Mouse (Mus musculus) heart, adult 2 months (tissue): Measurements from ENCODE around the gene Slc22a26. TPM values are rescaled to one million over a fixed set of nuclear protein-coding genes. Genes with fewer than 3 reads are reported as not detected.
"Not testable (repeated sequence)": the region's sequence is repeated elsewhere in the genome, so short reads cannot be mapped to it uniquely, and the experiment has no call there.

Experiments
- DNase-seq, 2 experiments: peaks; one replicate each; pipeline ENCODE4 v3.0.0; 2021
- H3K27ac ChIP-seq: fragments of 200-600 bp; 2 replicates; pipeline ENCODE4 v1.8.1; 2022
- H3K27me3 ChIP-seq: fragments of 200-500 bp; 2 replicates; pipeline ENCODE4 v1.6.1; 2012; ENCODE audit warnings: mild to moderate bottlenecking, low read length, inconsistent platforms, mixed read lengths; ENCODE audit not compliant: control insufficient read depth, insufficient read depth
- H3K36me3 ChIP-seq: fragments of 200-500 bp; 2 replicates; pipeline ENCODE4 v1.6.1; 2012; ENCODE audit warnings: low read length, inconsistent platforms; ENCODE audit not compliant: control insufficient read depth, insufficient read depth
- H3K4me1 ChIP-seq: fragments of 200-500 bp; 2 replicates; pipeline ENCODE4 v1.6.1; 2011; ENCODE audit warnings: low read length; ENCODE audit not compliant: control insufficient read depth, insufficient read depth
- H3K4me3 ChIP-seq: fragments of 200-600 bp; 2 replicates; pipeline ENCODE4 v1.8.1; 2022
- H3K79me2 ChIP-seq: fragments of 200-500 bp; replicated peaks from 2 replicates; pipeline ENCODE4 v1.6.1; 2012; ENCODE audit warnings: mild to moderate bottlenecking, inconsistent platforms, low read length, moderate library complexity, mixed read lengths; ENCODE audit not compliant: control insufficient read depth, insufficient read depth
- H3K9ac ChIP-seq: fragments of 200-500 bp; 2 replicates; pipeline ENCODE4 v1.6.1; 2012; ENCODE audit warnings: low read depth, mild to moderate bottlenecking, control low read depth, inconsistent platforms, low read length, mixed read lengths
- CTCF ChIP-seq: fragments of 200-600 bp; IDR thresholded peaks from 2 replicates; pipeline ENCODE4 v1.8.1; 2022; ENCODE audit warnings: antibody characterized with exemption, mild to moderate bottlenecking, moderate library complexity
- EP300 ChIP-seq: fragments of 200-500 bp; IDR thresholded peaks from 2 replicates; pipeline ENCODE4 v1.6.1; 2011; ENCODE audit warnings: low read depth, low read length, control low read depth; ENCODE audit not compliant: insufficient read depth
- POLR2A ChIP-seq: fragments of 200-500 bp; IDR thresholded peaks from 2 replicates; pipeline ENCODE4 v1.6.1; 2011; ENCODE audit warnings: mild to moderate bottlenecking, low read depth, low read length, control low read depth; ENCODE audit not compliant: insufficient read depth
- WGBS: fragments of 180-500 bp; shearing (Covaris S2); methylation state at CpG from one replicate; pipeline ENCODE4 v1.1.7; 2018; 5-methylcytosine and 5-hydroxymethylcytosine counted together
- intact Hi-C: fragments of 180-260 bp; cut with DNase I; formaldehyde crosslinking; loops from one replicate; pipeline ENCODE4 v1.15.1; 2025
- long read RNA-seq: library from polyadenylated mRNA; stranded (forward); transcript quantifications from one replicate; pipeline ENCODE4 v2.0.0, GENCODE M21; 2021
- polyA plus RNA-seq: library from polyadenylated mRNA; depleted of rRNA; stranded (reverse); fragments of >200 nt; gene quantifications from 2 replicates; pipeline ENCODE4 v1.2.3, GENCODE M21; 2012; rRNA removed
- total RNA-seq, 2 experiments: library from RNA; stranded (reverse); gene quantifications; 2 replicates each; pipeline ENCODE4 v1.2.3; 2021

The Slc22a26 gene
- not detected for total RNA-seq
- not detected in 2 replicates for polyA plus RNA-seq
- long read RNA-seq = 0 reads

- no peak within 1 kb of the TSS for H3K4me3 ChIP-seq
- TF ChIP-seq POLR2A (no peak), CTCF (no peak), EP300 (no peak)
- 59% methylated on average over 1 of the region's 1 CpGs for WGBS
Observed at GRCm38 (mm10) chr19:7802571-7802970, at the start of gene Slc22a26. Gene Slc22a26 (minus strand): TSS chr19:7802667.

GRCm38 (mm10) chr19:7829851-7830250 is 27.4 kb upstream of the Slc22a26 start:
- no peaks in the 10 kb centered on the region for H3K4me1 ChIP-seq
- no peak overlapping the region for H3K9ac ChIP-seq
- no peak overlapping the region for H3K4me3 ChIP-seq
- TF ChIP-seq EP300 = no peak
- TF ChIP-seq CTCF = no peak
- TF ChIP-seq POLR2A = no peak
- no peaks in the 10 kb centered on the region for H3K27me3 ChIP-seq
- intact Hi-C loops = no loop called here
- WGBS = 57% methylated on average over 2 of the region's 2 CpGs
- no peak for DNase-seq
- no peaks in the 10 kb centered on the region for H3K79me2 ChIP-seq
- H3K27ac ChIP-seq = no peak overlapping the region
- H3K36me3 ChIP-seq = no peaks in the 10 kb centered on the region

More at GRCm38 (mm10) chr19:7802571-7802970, at the start of gene Slc22a26:
- H3K79me2 ChIP-seq = no peaks in the 10 kb centered on the region
- intact Hi-C loops = no loop called here
- H3K4me1 ChIP-seq = no peaks in the 10 kb centered on the region
- no peaks in the 10 kb centered on the region for H3K27me3 ChIP-seq
- DNase-seq = no peak
- H3K9ac ChIP-seq = no peak within 1 kb of the TSS
- H3K27ac ChIP-seq = no peak within 1 kb of the TSS
- no peaks in the 10 kb centered on the region for H3K36me3 ChIP-seq

- Histone ChIP-seq H3K27ac (no peak overlapping the region), H3K27me3 (no peaks in the 10 kb centered on the region), H3K36me3 (no peaks in the 10 kb centered on the region), H3K79me2 (no peaks in the 10 kb centered on the region), H3K4me1 (no peaks in the 10 kb centered on the region), H3K9ac (no peak overlapping the region), H3K4me3 (no peak overlapping the region)
- no peak for TF ChIP-seq CTCF
- no peak for TF ChIP-seq EP300
- no peak for TF ChIP-seq POLR2A
- DNase-seq = no peak
- 81% methylated on average over 1 of the region's 1 CpGs for WGBS
- intact Hi-C loops = no loop called here
Observed at GRCm38 (mm10) chr19:7790571-7790970, 11.9 kb downstream of the Slc22a26 start.

GRCm38 (mm10) chr19:7775306-7775705 is 27.2 kb downstream of the Slc22a26 start:
- TF ChIP-seq EP300 = no peak
- TF ChIP-seq POLR2A = no peak
- no peak for TF ChIP-seq CTCF

GRCm38 (mm10) chr19:7766124-7766523 is 36.3 kb downstream of the Slc22a26 start:
- no peak overlapping the region for H3K4me3 ChIP-seq
- no peaks in the 10 kb centered on the region for H3K36me3 ChIP-seq
- no peak overlapping the region for H3K27ac ChIP-seq
- H3K79me2 ChIP-seq = no peaks in the 10 kb centered on the region
- no peaks in the 10 kb centered on the region for H3K4me1 ChIP-seq
- 73% methylated on average over 2 of the region's 2 CpGs for WGBS
- TF ChIP-seq EP300 (no peak), POLR2A (no peak), CTCF (no peak)
- intact Hi-C loops = no loop called here
- H3K27me3 ChIP-seq = no peaks in the 10 kb centered on the region
- H3K9ac ChIP-seq = no peak overlapping the region
- DNase-seq = no peak

More at GRCm38 (mm10) chr19:7775306-7775705, 27.2 kb downstream of the Slc22a26 start:
- WGBS = 54% methylated on average over 4 of the region's 4 CpGs
- DNase-seq = no peak
- Histone ChIP-seq H3K79me2 (no peaks in the 10 kb centered on the region), H3K36me3 (no peaks in the 10 kb centered on the region), H3K4me1 (no peaks in the 10 kb centered on the region), H3K4me3 (no peak overlapping the region), H3K27me3 (no peaks in the 10 kb centered on the region), H3K27ac (no peak overlapping the region), H3K9ac (no peak overlapping the region)
- intact Hi-C loops = no loop called here

GRCm38 (mm10) chr19:7765599-7765998 is 36.9 kb downstream of the Slc22a26 start:
- WGBS = 76% methylated on average over 3 of the region's 3 CpGs
- no peak for DNase-seq

GRCm38 (mm10) chr19:7753371-7753770 is 49.1 kb downstream of the Slc22a26 start:
- H3K36me3 ChIP-seq, H3K9ac ChIP-seq, H3K27me3 ChIP-seq, DNase-seq, H3K27ac ChIP-seq, H3K4me1 ChIP-seq, intact Hi-C loops, H3K79me2 ChIP-seq, H3K4me3 ChIP-seq: not testable (repeated sequence)
- WGBS = 64% methylated on average over 13 of the region's 13 CpGs

More at GRCm38 (mm10) chr19:7765599-7765998, 36.9 kb downstream of the Slc22a26 start:
- Histone ChIP-seq H3K36me3 (no peaks in the 10 kb centered on the region), H3K9ac (no peak overlapping the region), H3K27me3 (no peaks in the 10 kb centered on the region), H3K27ac (no peak overlapping the region), H3K4me1 (no peaks in the 10 kb centered on the region), H3K4me3 (no peak overlapping the region), H3K79me2 (no peaks in the 10 kb centered on the region)
- intact Hi-C loops = no loop called here
- TF ChIP-seq CTCF = no peak
- TF ChIP-seq POLR2A = no peak
- TF ChIP-seq EP300 = no peak

Other genes with a start within 250 kb of the Slc22a26 start
- gene Pla2g16, start 245.2 kb downstream of the Slc22a26 start, total RNA-seq = 100 to 1,000 TPM; 104 to 134 TPM
- gene Pla2g16, start 245.2 kb downstream of the Slc22a26 start, polyA plus RNA-seq = 75.6 and 108 TPM in 2 replicates
- gene Lgals12, start 195.5 kb downstream of the Slc22a26 start, total RNA-seq = 1 to 10 TPM in 1 of 2 experiments, under 1 TPM in 1; 0.34 to 1.2 TPM
- 1.3 and 4.0 TPM in 2 replicates for gene Lgals12, start 195.5 kb downstream of the Slc22a26 start, polyA plus RNA-seq
- not detected for gene Hrasls5, start 190.1 kb downstream of the Slc22a26 start, total RNA-seq
- gene Hrasls5, start 190.1 kb downstream of the Slc22a26 start, polyA plus RNA-seq = 0.82 and 0.94 TPM in 2 replicates
- gene Slc22a19, start 91.4 kb downstream of the Slc22a26 start, total RNA-seq = not detected
- gene Slc22a19, start 91.4 kb downstream of the Slc22a26 start, polyA plus RNA-seq = not detected in 2 replicates
- gene Slc22a27, start 163.4 kb upstream of the Slc22a26 start, total RNA-seq = not detected
- gene Slc22a27, start 163.4 kb upstream of the Slc22a26 start, polyA plus RNA-seq = not detected in 2 replicates